Mouse (Mus musculus) embryonic facial prominence, embryonic 15.5 days (tissue): ENCODE results near the gene Lrig3. TPM values are rescaled to one million over a fixed set of nuclear protein-coding genes. Genes with fewer than 3 reads are reported as not detected.
A peak's percentile ranks its signal among the peaks of the same experiment; 100 is the strongest.

Experiments
- ATAC-seq: fragments of 200-750 bp; cut with Nextera tagmentation; 2 replicates; pipeline ENCODE4 v1.8.0; 2017; ENCODE audit warnings: low read depth, moderate TSS enrichment; ENCODE audit not compliant: insufficient number of reproducible peaks, low FRiP score, low TSS enrichment
- H3K27ac ChIP-seq: fragments of 300-500 bp; sonication (generic); replicated peaks from 2 replicates; pipeline ENCODE4 v1.5.1; 2015; ENCODE audit warnings: mild to moderate bottlenecking, inconsistent platforms
- H3K27me3 ChIP-seq: fragments of 300-500 bp; sonication (generic); 2 replicates; pipeline ENCODE4 v1.6.1; 2015; ENCODE audit warnings: inconsistent platforms
- H3K36me3 ChIP-seq: fragments of 300-500 bp; sonication (generic); 2 replicates; pipeline ENCODE4 v1.6.1; 2015; ENCODE audit warnings: mild to moderate bottlenecking, inconsistent platforms
- H3K4me1 ChIP-seq: fragments of 300-500 bp; sonication (generic); 2 replicates; pipeline ENCODE4 v1.6.1; 2015; ENCODE audit warnings: inconsistent platforms
- H3K4me2 ChIP-seq: fragments of 300-500 bp; sonication (generic); replicated peaks from 2 replicates; pipeline ENCODE4 v1.6.1; 2015; ENCODE audit warnings: mild to moderate bottlenecking, inconsistent platforms
- H3K4me3 ChIP-seq: fragments of 300-500 bp; sonication (generic); replicated peaks from 2 replicates; pipeline ENCODE4 v1.5.1; 2015; ENCODE audit warnings: mild to moderate bottlenecking, inconsistent platforms
- H3K9ac ChIP-seq: fragments of 300-500 bp; sonication (generic); 2 replicates; pipeline ENCODE4 v1.6.1; 2015; ENCODE audit warnings: inconsistent platforms
- H3K9me3 ChIP-seq: fragments of 300-500 bp; sonication (generic); replicated peaks from 2 replicates; pipeline ENCODE4 v1.6.1; 2016; ENCODE audit warnings: inconsistent platforms
- WGBS: fragments of 180-500 bp; shearing (Covaris S2); methylation state at CpG from one replicate; pipeline ENCODE4 v1.1.7; 2015; 5-methylcytosine and 5-hydroxymethylcytosine counted together
- polyA plus RNA-seq: library from polyadenylated mRNA; unstranded; fragments of >200 nt; fragmentation: Nextera tagmentation; extraction: Ambion mirVana; gene quantifications from 2 replicates; pipeline ENCODE4 v1.2.1, GENCODE M21; 2015

The Lrig3 gene
- polyA plus RNA-seq, 1 experiment from 2014 or later, result 32.5 TPM

GRCm38 (mm10) chr10:125988037-125988436, 22.1 kb downstream of the Lrig3 start:
- Histone ChIP-seq H3K4me3 (no peak overlapping the region), H3K27ac (peak overlapping the region; percentile 71), H3K9me3 (no peaks in the 10 kb centered on the region), H3K36me3 (peaks cover 13% of the 10 kb centered on the region; the same call in 1 of the 2 replicates), H3K4me2 (no peak overlapping the region), H3K4me1 (peaks cover 65% of the 10 kb centered on the region), H3K9ac (no peak overlapping the region), H3K27me3 (no peaks in the 10 kb centered on the region)
- ATAC-seq, result no peak; the same call in 1 of the 2 replicates
- 66% methylated on average over 11 of the region's 11 CpGs for WGBS

DNA sequence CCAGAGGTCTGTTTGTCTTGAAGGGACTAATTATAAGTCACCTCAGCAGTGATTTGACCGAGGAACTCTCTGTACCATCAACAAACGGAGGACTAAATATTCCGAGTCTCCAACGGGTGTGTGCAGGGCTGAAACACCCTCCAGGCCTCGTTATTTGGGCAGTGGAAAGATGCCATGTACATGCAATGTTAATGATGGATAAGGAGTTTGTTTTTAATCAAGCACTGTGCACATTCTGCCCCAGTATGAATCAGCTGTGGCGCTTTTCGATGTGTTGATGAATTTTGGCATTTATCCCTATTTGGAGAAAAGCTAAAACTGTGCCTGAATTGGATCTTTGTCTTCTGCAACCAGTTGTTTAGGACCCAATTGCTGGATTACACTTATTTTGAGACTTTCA, 23.9 kb downstream of the Lrig3 start:
- H3K4me2 ChIP-seq, result no peak overlapping the region

DNA sequence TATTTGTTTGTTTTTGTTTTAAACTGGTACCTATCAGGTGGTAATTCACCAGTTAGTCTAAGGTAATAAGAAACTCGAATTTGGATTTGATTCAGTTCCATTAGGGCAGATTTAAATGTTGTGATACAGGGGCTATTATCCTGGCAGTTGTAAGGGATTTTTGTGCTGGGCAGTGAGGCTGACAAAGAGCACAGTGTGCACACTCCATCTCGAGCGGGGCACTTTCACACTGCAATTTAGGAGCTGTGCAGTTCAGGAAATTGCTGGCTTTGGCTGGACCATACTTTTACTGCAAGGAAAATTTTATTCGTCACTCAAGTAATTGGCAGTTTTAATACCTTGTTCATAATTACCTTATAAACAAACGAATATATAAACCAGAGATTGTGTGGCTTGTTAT, 24.4 kb downstream of the Lrig3 start:
- Histone ChIP-seq H3K36me3 (peaks cover 20% of the 10 kb centered on the region), H3K27me3 (no peaks in the 10 kb centered on the region), H3K9ac (no peak overlapping the region), H3K27ac (no peak overlapping the region), H3K4me3 (no peak overlapping the region), H3K4me1 (peaks cover 62% of the 10 kb centered on the region), H3K9me3 (no peaks in the 10 kb centered on the region), H3K4me2 (no peak overlapping the region)
- 47% methylated on average over 5 of the region's 5 CpGs for WGBS
- no peak for ATAC-seq

More for the DNA sequence above, 23.9 kb downstream of the Lrig3 start:
- Histone ChIP-seq H3K9ac (no peak overlapping the region), H3K4me1 (peaks cover 62% of the 10 kb centered on the region), H3K27me3 (no peaks in the 10 kb centered on the region), H3K9me3 (no peaks in the 10 kb centered on the region), H3K36me3 (peaks cover 15% of the 10 kb centered on the region), H3K4me3 (no peak overlapping the region), H3K27ac (peak overlapping the region; percentile 69; the same call in 1 of the 2 replicates)
- ATAC-seq, result no peak
- 37% methylated on average over 7 of the region's 7 CpGs for WGBS

GRCm38 (mm10) chr10:125991819-125992218, 25.9 kb downstream of the Lrig3 start:
- peaks cover 34% of the 10 kb centered on the region for H3K36me3 ChIP-seq
- WGBS, result 73% methylated on average over 7 of the region's 7 CpGs

GRCm38 (mm10) chr10:125994855-125995254, 28.9 kb downstream of the Lrig3 start:
- Histone ChIP-seq H3K27ac (no peak overlapping the region), H3K9me3 (no peaks in the 10 kb centered on the region), H3K4me2 (no peak overlapping the region), H3K27me3 (no peaks in the 10 kb centered on the region), H3K4me3 (no peak overlapping the region), H3K9ac (no peak overlapping the region), H3K36me3 (peaks cover 45% of the 10 kb centered on the region), H3K4me1 (peaks cover 27% of the 10 kb centered on the region)
- 85% methylated on average over 1 of the region's 1 CpGs for WGBS
- ATAC-seq, result peak; percentile 31; the same call in 1 of the 2 replicates

More at GRCm38 (mm10) chr10:125991819-125992218, 25.9 kb downstream of the Lrig3 start:
- no peaks in the 10 kb centered on the region for H3K27me3 ChIP-seq
- H3K9ac ChIP-seq, result no peak overlapping the region
- no peak for ATAC-seq
- peak overlapping the region; percentile 75 for H3K27ac ChIP-seq
- H3K4me1 ChIP-seq, result peaks cover 52% of the 10 kb centered on the region
- 0 out of 2 replicates have a peak overlapping the region, but pooled peaks have one; percentile 2 for H3K4me2 ChIP-seq
- H3K4me3 ChIP-seq, result no peak overlapping the region
- no peaks in the 10 kb centered on the region for H3K9me3 ChIP-seq

GRCm38 (mm10) chr10:125995701-125996100, 29.7 kb downstream of the Lrig3 start:
- no peaks in the 10 kb centered on the region for H3K9me3 ChIP-seq
- no peak overlapping the region for H3K9ac ChIP-seq
- H3K27ac ChIP-seq, result no peak overlapping the region; the same call in 1 of the 2 replicates
- no peak for ATAC-seq
- 84% methylated on average over 6 of the region's 6 CpGs for WGBS
- H3K27me3 ChIP-seq, result no peaks in the 10 kb centered on the region
- H3K36me3 ChIP-seq, result peaks cover 49% of the 10 kb centered on the region
- H3K4me2 ChIP-seq, result no peak overlapping the region
- peaks cover 26% of the 10 kb centered on the region for H3K4me1 ChIP-seq
- no peak overlapping the region for H3K4me3 ChIP-seq

- Histone ChIP-seq H3K27me3 (no peaks in the 10 kb centered on the region), H3K9ac (no peak overlapping the region), H3K36me3 (peaks cover 57% of the 10 kb centered on the region), H3K9me3 (no peaks in the 10 kb centered on the region), H3K4me3 (no peak overlapping the region), H3K4me2 (no peak overlapping the region), H3K27ac (no peak overlapping the region), H3K4me1 (peaks cover 25% of the 10 kb centered on the region)
- no peak for ATAC-seq
- 60% methylated on average over 9 of the region's 9 CpGs for WGBS
Observed at GRCm38 (mm10) chr10:125996989-125997388, 31.0 kb downstream of the Lrig3 start.

GRCm38 (mm10) chr10:125999561-125999960, 33.6 kb downstream of the Lrig3 start:
- WGBS, result 83% methylated on average over 6 of the region's 6 CpGs
- no peaks in the 10 kb centered on the region for H3K9me3 ChIP-seq
- H3K27ac ChIP-seq, result no peak overlapping the region

DNA sequence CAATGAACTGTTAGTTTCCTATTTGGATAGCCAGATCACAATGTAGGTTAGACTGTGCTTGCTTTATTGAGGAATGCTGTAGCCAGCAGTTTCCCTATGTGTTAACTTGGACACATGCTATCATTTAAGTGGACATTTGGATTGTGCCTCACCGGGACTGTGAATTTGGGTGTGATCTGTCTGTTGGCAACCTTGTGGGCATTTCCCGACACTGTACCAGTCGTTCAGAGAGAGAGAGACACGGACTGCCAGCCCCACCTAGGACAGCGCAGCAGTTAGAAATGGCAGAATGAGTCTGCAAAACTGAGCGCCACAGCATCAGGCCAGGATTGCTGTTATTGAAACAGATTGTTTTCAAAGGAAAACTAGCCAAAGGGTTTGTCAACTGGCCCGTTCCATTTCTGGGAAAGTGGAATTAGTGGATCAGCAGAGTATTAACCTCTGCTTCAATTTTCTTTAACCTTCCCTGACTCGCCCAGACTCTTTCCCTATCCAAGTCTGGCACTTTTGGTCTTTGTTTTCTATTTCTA, 35.0 kb downstream of the Lrig3 start:
- H3K4me1 ChIP-seq, result peaks cover 28% of the 10 kb centered on the region
- H3K4me3 ChIP-seq, result no peak overlapping the region
- H3K27ac ChIP-seq, result peak overlapping the region; percentile 36; the same call in 1 of the 2 replicates
- peaks cover 67% of the 10 kb centered on the region for H3K36me3 ChIP-seq
- H3K9ac ChIP-seq, result no peak overlapping the region
- no peak overlapping the region for H3K4me2 ChIP-seq
- WGBS, result 63% methylated on average over 8 of the region's 8 CpGs
- H3K27me3 ChIP-seq, result no peaks in the 10 kb centered on the region
- ATAC-seq, result no peak
- H3K9me3 ChIP-seq, result no peaks in the 10 kb centered on the region

More at GRCm38 (mm10) chr10:125999561-125999960, 33.6 kb downstream of the Lrig3 start:
- H3K9ac ChIP-seq, result no peak overlapping the region
- no peak for ATAC-seq
- H3K4me1 ChIP-seq, result peaks cover 28% of the 10 kb centered on the region
- no peak overlapping the region for H3K4me3 ChIP-seq
- no peaks in the 10 kb centered on the region for H3K27me3 ChIP-seq
- no peak overlapping the region for H3K4me2 ChIP-seq
- peaks cover 69% of the 10 kb centered on the region for H3K36me3 ChIP-seq

GRCm38 (mm10) chr10:126002081-126002755, 36.2 kb downstream of the Lrig3 start:
- H3K9me3 ChIP-seq, result no peaks in the 10 kb centered on the region
- H3K36me3 ChIP-seq, result peaks cover 67% of the 10 kb centered on the region
- WGBS, result 47% methylated on average over 14 of the region's 14 CpGs
- ATAC-seq, result peak; percentile 18; the same call in 1 of the 2 replicates
- no peaks in the 10 kb centered on the region for H3K27me3 ChIP-seq
- peak overlapping the region; percentile 85 for H3K27ac ChIP-seq
- no peak overlapping the region for H3K4me2 ChIP-seq
- no peak overlapping the region for H3K4me3 ChIP-seq
- peaks cover 22% of the 10 kb centered on the region for H3K4me1 ChIP-seq
- no peak overlapping the region for H3K9ac ChIP-seq

DNA sequence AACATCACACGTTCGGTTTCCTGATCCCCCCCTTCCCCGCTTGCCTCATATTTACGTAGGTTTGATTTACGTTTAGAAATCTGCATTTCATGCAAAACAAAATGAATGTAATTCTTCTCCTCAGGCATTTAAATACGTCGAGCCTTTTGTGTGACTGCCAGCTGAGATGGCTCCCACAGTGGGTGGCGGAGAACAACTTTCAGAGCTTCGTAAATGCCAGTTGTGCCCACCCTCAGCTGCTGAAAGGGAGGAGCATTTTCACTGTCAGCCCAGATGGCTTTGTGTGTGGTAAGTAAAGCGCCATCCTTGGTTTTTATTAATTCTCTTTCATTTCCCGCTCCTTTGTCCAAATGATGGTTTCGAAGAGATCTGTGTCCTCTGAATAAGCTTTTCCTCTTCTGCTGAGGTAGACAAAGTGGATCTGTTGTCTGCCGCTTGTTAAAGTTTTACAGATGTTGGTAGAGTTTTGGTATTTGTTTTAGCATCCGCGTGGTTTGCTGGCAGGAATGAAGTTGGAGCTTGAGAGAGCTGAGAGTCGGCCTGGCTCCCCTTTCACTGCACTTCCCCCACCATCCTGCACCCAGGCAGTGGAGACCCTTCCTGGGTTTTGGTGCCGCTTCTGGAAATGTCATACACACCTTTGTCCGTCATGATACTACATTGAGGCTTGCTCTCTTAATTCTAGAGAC, 37.0 kb downstream of the Lrig3 start:
- Histone ChIP-seq H3K27ac (peak overlapping the region; percentile 85), H3K4me3 (no peak overlapping the region), H3K4me1 (peaks cover 22% of the 10 kb centered on the region), H3K36me3 (peaks cover 65% of the 10 kb centered on the region), H3K27me3 (no peaks in the 10 kb centered on the region), H3K4me2 (no peak overlapping the region), H3K9me3 (no peaks in the 10 kb centered on the region), H3K9ac (no peak overlapping the region)
- no peak for ATAC-seq
- 43% methylated on average over 18 of the region's 18 CpGs for WGBS
